ENCODE assay signal across 8 mouse cellular contexts in the genomic region with DNA sequence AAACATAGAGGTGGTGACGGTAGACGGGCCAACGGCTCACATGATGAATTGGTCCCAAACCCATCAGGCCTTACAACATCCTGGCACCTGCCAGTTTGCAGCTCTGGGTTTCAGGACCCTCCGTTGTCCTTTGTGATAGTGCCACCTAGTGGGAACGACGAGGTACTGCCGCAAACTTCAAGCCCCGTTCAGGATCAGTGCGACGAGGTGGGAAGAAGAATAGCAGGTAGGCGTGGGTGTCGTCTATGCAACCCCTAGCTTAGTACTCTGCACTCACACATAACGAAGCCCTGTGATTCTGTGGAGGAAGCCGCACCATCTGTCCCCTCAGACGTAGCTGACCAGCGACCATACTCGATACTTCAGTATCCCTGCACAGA. TPM values are rescaled to one million over a fixed set of nuclear protein-coding genes. Genes with fewer than 3 reads are reported as not detected.
A peak's percentile ranks its signal among the peaks of the same experiment; 100 is the strongest.
DNase-seq lines count a peak whose midpoint lies in the region; ATAC-seq lines count a peak whose summit lies in the region.

No protein-coding gene starts in this region.

- 3% methylated on average over 17 of the region's 17 CpGs for WGBS in forebrain, embryonic 10.5 days
- 2% methylated on average over 17 of the region's 17 CpGs for WGBS in heart, embryonic 14.5 days
- WGBS in liver, embryonic 12.5 days (ENCODE audit: insufficient replicate concordance), result 3% methylated on average over 17 of the region's 17 CpGs

- H3K9me3 ChIP-seq in forebrain, embryonic 10.5 days, result no peaks in the 10 kb centered on the region
- no peaks in the 10 kb centered on the region for H3K9me3 ChIP-seq in heart, embryonic 14.5 days (ENCODE audit: control insufficient read depth, low read length)
- no peaks in the 10 kb centered on the region for H3K9me3 ChIP-seq in liver, embryonic 12.5 days (replicated peaks)

- H3K36me3 ChIP-seq in forebrain, embryonic 10.5 days (replicated peaks), result peaks cover 38% of the 10 kb centered on the region
- H3K36me3 ChIP-seq in heart, embryonic 14.5 days (ENCODE audit: control insufficient read depth, insufficient read depth, low read length), result peaks cover 19% of the 10 kb centered on the region
- H3K36me3 ChIP-seq in liver, embryonic 12.5 days, result peaks cover 22% of the 10 kb centered on the region
- H3K36me3 ChIP-seq in splenic B cell, adult 2 months (ENCODE audit: control insufficient read depth, insufficient read depth, low read length, poor library complexity, severe bottlenecking), result peaks cover 9% of the 10 kb centered on the region

- H3K4me3 ChIP-seq in forebrain, embryonic 10.5 days, result peak overlapping the region; percentile 72
- H3K4me3 ChIP-seq in heart, embryonic 14.5 days (ENCODE audit: control insufficient read depth in 1 of 2, insufficient read depth in 1 of 2, low read depth in 1 of 2, low read length in 2 of 2), result peak overlapping the region; percentile 57 to 73
- peak overlapping the region; percentile 99 for H3K4me3 ChIP-seq in liver, embryonic 12.5 days

- H3K9ac ChIP-seq in heart, embryonic 14.5 days (ENCODE audit: low read length), result peak overlapping the region; percentile 95
- H3K9ac ChIP-seq in liver, embryonic 12.5 days, result peak overlapping the region; percentile 98

- DNase-seq in CD8-positive naive resting alpha-beta T cell, adult 2 months (ENCODE audit: low read depth in 2 of 2, low spot score in 2 of 2), result peak; percentile 87 to 90
- peak; percentile 84 for DNase-seq in c-Kit-positive CD71-negative TER-119-negative erythroid progenitor cells, embryonic 14.5 days (ENCODE audit: low read depth)
- DNase-seq in forebrain, embryonic 10.5 days (ENCODE audit: extremely low spot score, low spot score), result peak; percentile 87
- DNase-seq in kidney, postnatal 10 days, result peak; percentile 86
- peak; percentile 95 for DNase-seq in naive thymus-derived CD4-positive, alpha-beta T cell, adult 2 months (ENCODE audit: low read depth)
- DNase-seq in splenic B cell, adult 2 months (ENCODE audit: low read depth, low spot score), result peak; percentile 95

- peaks cover 49% of the 10 kb centered on the region for H3K4me1 ChIP-seq in forebrain, embryonic 10.5 days
- peaks cover 14 to 26% of the 10 kb centered on the region in 2 experiments for H3K4me1 ChIP-seq in heart, embryonic 14.5 days (ENCODE audit: control insufficient read depth in 2 of 2, insufficient read depth in 2 of 2, low read length in 2 of 2)
- peaks cover 51% of the 10 kb centered on the region for H3K4me1 ChIP-seq in liver, embryonic 12.5 days

- H3K27ac ChIP-seq in forebrain, embryonic 10.5 days, result peak overlapping the region; percentile 99
- H3K27ac ChIP-seq in heart, embryonic 14.5 days (replicated peaks in 1 of 2; ENCODE audit: control insufficient read depth in 1 of 2, insufficient read depth in 1 of 2, low read depth in 2 of 2, low read length in 2 of 2), result peak overlapping the region; percentile 88 to 96
- peak overlapping the region; percentile 88 for H3K27ac ChIP-seq in liver, embryonic 12.5 days

- peak overlapping the region; percentile 84 for H3K4me2 ChIP-seq in heart, embryonic 14.5 days (ENCODE audit: low read length)
- H3K4me2 ChIP-seq in liver, embryonic 12.5 days, result peak overlapping the region; percentile 99

- H3K27me3 ChIP-seq in forebrain, embryonic 10.5 days (ENCODE audit: poor library complexity, severe bottlenecking), result no peaks in the 10 kb centered on the region
- no peaks in the 10 kb centered on the region for H3K27me3 ChIP-seq in heart, embryonic 14.5 days (ENCODE audit: control insufficient read depth, insufficient read depth, low read length)
- no peaks in the 10 kb centered on the region for H3K27me3 ChIP-seq in liver, embryonic 12.5 days (replicated peaks)
- H3K27me3 ChIP-seq in splenic B cell, adult 2 months (ENCODE audit: control insufficient read depth, insufficient read depth, low read length, poor library complexity, severe bottlenecking), result no peaks in the 10 kb centered on the region

- ATAC-seq in heart, embryonic 14.5 days (ENCODE audit: insufficient number of reproducible peaks, insufficient read depth, low FRiP score, low read depth), result peak; percentile 58
- ATAC-seq in liver, embryonic 12.5 days, result peak; percentile 65

RNA-seq across cellular contexts. Expression of a gene that starts 0.8 kb away (rescaled TPM):
- polyA plus RNA-seq in forebrain, embryonic 10.5 days (2016; fragmentation: Nextera tagmentation; extraction: Ambion mirVana), result 11.8 and 12.7 TPM in 2 replicates
- 13.6 and 15.7 TPM in 2 replicates for polyA plus RNA-seq in heart, embryonic 14.5 days (2014; fragmentation: Nextera tagmentation; extraction: Ambion mirVana)
- 8.4 and 9.7 TPM in 2 replicates for polyA plus RNA-seq in liver, embryonic 12.5 days (2016; fragmentation: Nextera tagmentation; extraction: Ambion mirVana)

RNA-seq across cellular contexts. Expression of a gene that starts 8.1 kb away (rescaled TPM):
- 2.4 and 3.8 TPM in 2 replicates for polyA plus RNA-seq in forebrain, embryonic 10.5 days (2016; fragmentation: Nextera tagmentation; extraction: Ambion mirVana)
- polyA plus RNA-seq in heart, embryonic 14.5 days (2014; fragmentation: Nextera tagmentation; extraction: Ambion mirVana), result 0.24 and 0.38 TPM in 2 replicates
- polyA plus RNA-seq in liver, embryonic 12.5 days (2016; fragmentation: Nextera tagmentation; extraction: Ambion mirVana), result 0.26 and 0.31 TPM in 2 replicates

RNA-seq across cellular contexts. Expression of a gene that starts 57.8 kb away (rescaled TPM):
- polyA plus RNA-seq in forebrain, embryonic 10.5 days (2016; fragmentation: Nextera tagmentation; extraction: Ambion mirVana), result 16.3 and 16.4 TPM in 2 replicates
- 8.0 and 9.4 TPM in 2 replicates for polyA plus RNA-seq in heart, embryonic 14.5 days (2014; fragmentation: Nextera tagmentation; extraction: Ambion mirVana)
- polyA plus RNA-seq in liver, embryonic 12.5 days (2016; fragmentation: Nextera tagmentation; extraction: Ambion mirVana), result 9.9 and 10.4 TPM in 2 replicates

RNA-seq across cellular contexts. Expression of a gene that starts 58.6 kb away (rescaled TPM):
- polyA plus RNA-seq in forebrain, embryonic 10.5 days (2016; fragmentation: Nextera tagmentation; extraction: Ambion mirVana), result 2.3 TPM in 2 replicates
- 8.9 and 9.0 TPM in 2 replicates for polyA plus RNA-seq in heart, embryonic 14.5 days (2014; fragmentation: Nextera tagmentation; extraction: Ambion mirVana)
- 2.9 and 3.1 TPM in 2 replicates for polyA plus RNA-seq in liver, embryonic 12.5 days (2016; fragmentation: Nextera tagmentation; extraction: Ambion mirVana)

Comparison
In these comparisons a context has a peak if more than half of its experiments do, and no peak if none do; other contexts are left out.
1. Peak in every context shown above with its lines: DNase-seq, ATAC-seq, H3K4me3 ChIP-seq and H3K27ac ChIP-seq.